Mouse (Mus musculus) thymus, postnatal 0 days (tissue): Measurements from ENCODE around the gene Trp53rkb. TPM values are rescaled to one million over a fixed set of nuclear protein-coding genes. Genes with fewer than 3 reads are reported as not detected.

Experiments used
- DNase-seq: peaks from one replicate; pipeline ENCODE4 v3.0.0-alpha.2; 2015; ENCODE audit warnings: low spot score
- polyA plus RNA-seq: library from polyadenylated mRNA; unstranded; fragments of >200 nt; fragmentation: Nextera tagmentation; extraction: Ambion mirVana; gene quantifications from 2 replicates; pipeline ENCODE4 v1.2.1, GENCODE M21; 2015

Gene Trp53rkb
- polyA plus RNA-seq, 1 experiment from 2014 or later = 9.4 TPM

DNA sequence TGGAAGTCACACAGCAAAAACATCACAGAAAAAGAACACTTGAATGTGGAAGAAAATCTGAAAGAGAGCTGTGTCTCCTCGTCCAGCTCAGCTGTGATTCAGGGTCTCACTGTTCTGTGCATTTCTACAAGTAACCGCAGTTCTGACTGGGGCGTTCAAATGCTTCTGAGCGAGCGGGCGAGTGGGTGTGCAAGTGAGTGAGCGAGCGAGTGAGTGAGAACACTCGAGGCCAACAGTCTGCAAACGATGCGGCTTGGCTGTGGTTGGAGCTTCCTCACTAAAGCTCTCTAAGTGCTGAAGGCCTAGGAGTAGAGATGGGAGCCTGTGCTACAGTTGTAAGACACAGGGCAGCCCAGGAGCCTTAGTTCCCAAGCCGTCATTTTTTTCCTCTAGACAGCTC lies 36.0 kb downstream of the Trp53rkb start:
- DNase-seq = no peak

DNA sequence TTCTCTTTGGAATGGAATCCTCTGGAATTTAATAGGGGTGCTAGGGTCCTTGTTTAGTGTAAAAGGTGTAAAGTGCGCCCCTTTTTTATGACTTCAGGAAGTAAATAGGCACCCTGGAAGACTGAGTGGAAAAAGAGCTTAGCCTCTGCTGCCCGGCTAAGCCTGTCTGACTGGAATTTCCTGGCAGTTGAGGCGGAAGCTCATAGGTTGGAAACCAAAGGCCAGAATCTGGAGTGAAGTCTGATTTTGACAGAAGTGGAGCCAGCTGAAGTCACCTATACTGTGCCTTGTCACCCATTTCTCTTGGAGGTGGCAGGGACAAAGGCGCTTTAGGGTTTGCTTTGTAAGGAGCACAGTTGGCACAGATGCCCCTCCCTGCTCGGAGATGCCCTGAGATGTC lies 38.0 kb downstream of the Trp53rkb start:
- no peak for DNase-seq

DNA sequence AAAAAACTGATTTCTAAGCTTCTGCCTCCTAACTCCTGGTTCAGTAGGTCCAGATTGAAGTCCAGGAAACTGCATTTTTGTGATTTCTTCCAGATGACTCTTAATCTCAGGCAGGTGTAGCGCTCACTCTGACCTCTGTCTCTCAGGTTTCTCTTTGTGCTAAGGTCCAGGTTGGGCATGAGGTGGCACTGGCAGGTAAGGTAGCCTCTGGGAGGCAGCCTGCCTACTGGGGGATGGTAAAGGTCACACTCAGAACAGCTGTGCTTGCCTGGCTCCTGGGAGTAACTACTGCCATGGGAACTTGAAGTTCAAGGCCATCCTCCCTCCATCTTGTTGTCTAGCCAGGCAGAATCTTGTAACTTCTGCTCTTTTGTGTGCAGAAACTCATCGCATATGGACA lies 41.8 kb downstream of the Trp53rkb start:
- no peak for DNase-seq

DNA sequence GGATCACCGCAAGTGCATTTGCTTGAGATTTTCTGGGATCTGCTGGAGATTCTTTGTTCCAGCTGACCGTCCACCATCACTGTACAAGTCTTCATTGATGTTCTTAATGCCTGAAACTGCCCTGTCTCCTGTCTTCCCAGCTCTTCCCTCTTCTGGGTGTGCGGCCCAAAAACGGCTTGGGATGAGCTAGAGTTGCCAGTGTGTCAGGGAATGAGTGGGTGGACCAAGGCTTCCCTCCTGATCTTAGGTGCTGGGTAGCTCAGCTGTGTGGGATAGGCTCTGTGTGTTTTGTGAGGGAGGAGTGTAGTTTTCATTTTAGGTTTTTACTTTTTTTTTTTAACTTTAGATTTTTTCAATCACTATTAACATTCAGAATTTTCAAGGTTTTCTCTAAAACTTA lies 42.5 kb downstream of the Trp53rkb start:
- DNase-seq = no peak

DNA sequence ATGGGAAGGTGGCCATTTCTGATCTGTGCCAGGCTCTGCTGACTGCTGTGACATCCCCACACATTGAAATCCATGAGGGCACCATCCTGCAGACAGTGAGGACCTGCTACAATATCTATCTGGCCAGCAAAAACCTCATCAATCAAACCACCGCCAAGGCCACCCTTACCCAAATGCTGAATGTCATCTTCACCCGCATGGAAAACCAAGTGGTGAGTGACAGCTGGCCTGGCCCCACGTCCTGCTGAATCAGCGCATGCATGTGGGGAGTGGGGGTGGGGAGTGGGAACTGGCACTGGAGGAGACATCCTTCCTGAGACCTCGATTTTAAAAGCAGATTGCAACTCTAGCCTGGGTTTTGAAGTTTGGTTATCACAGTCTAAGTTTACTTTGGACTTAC lies 43.2 kb downstream of the Trp53rkb start:
- DNase-seq = no peak

DNA sequence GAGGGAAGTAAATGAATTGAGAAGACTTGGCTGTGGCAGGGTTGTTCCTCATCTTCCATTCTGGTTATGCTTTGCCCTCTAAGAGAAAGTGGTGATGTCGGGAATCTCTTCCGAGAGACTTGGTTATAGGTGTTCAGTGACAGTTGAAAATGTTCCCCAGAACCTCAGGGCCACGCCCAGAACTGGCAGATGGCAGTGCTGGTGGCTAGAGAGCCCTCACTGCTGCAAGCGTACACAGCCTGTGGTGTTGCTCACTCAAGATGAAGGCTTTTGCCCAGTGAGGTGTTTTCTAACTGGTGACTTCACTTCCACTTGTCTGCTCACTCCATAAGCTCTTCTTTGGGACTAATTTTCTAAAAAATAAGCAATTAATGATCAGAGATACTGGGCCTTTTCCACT lies 49.5 kb downstream of the Trp53rkb start:
- DNase-seq = no peak

Other genes with a start within 250 kb of the Trp53rkb start
- gene Prex1, start 78.7 kb upstream of the Trp53rkb start, polyA plus RNA-seq = 41.9 and 49.8 TPM in 2 replicates
- 5.6 and 6.2 TPM in 2 replicates for gene Arfgef2, start 13.1 kb downstream of the Trp53rkb start, polyA plus RNA-seq
- 76.2 and 85.0 TPM in 2 replicates for gene Cse1l, start 113.5 kb downstream of the Trp53rkb start, polyA plus RNA-seq
- gene Stau1, start 203.8 kb downstream of the Trp53rkb start, polyA plus RNA-seq = 44.0 and 44.8 TPM in 2 replicates
- 51.6 and 56.4 TPM in 2 replicates for gene Ddx27, start 222.7 kb downstream of the Trp53rkb start, polyA plus RNA-seq